Mouse (Mus musculus): ENCODE data around the gene Kif13a.
A peak's percentile ranks its signal among the peaks of the same experiment; 100 is the strongest.

The Kif13a gene

GRCm38 (mm10) chr13:46832956-46833355 is 96.7 kb downstream of the Kif13a start:
- peak; percentile 47 for DNase-seq

DNA sequence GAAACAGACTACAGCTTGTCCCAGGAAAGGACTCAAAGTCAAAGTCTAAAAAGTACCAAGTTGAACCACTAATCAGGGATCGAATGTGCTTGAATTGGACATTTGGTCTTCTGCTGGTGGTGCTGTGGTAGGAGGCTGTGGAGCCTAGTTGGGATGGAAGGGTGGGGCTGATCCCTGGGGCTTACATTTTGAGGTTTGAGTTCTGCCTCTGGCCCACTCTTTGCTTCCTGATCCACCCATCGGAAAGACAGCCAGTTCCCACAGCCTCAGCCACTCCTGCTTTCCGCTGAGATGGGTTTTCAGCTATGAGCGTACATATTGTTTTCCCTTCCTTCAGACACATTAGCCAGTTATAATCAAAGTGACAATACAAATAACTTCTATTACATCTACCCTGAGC is 106.4 kb downstream of the Kif13a start:
- DNase-seq = no peak

DNA sequence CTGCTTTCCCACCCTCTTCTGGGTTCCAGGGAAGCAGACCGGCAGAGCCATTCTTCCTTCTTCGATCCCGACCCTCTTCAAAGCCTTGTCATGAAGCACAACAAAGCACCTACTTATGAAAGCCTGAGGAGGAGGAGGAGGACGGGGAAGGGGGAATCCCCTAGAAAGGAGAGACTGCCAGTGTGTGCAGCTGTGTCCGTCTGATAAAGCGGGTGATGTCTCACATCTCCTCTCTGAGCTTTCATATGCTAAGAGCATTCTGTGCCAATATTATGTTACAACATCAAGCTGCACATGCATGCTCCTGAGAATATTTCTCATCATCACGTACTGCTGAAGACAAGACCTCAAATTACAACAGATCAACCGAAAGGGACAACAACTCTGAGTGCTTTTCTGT is 107.5 kb downstream of the Kif13a start:
- no peak for DNase-seq

- no peak for DNase-seq
These were observed 109.9 kb downstream of the Kif13a start for GRCm38 (mm10) chr13:46819729-46820223.

DNA sequence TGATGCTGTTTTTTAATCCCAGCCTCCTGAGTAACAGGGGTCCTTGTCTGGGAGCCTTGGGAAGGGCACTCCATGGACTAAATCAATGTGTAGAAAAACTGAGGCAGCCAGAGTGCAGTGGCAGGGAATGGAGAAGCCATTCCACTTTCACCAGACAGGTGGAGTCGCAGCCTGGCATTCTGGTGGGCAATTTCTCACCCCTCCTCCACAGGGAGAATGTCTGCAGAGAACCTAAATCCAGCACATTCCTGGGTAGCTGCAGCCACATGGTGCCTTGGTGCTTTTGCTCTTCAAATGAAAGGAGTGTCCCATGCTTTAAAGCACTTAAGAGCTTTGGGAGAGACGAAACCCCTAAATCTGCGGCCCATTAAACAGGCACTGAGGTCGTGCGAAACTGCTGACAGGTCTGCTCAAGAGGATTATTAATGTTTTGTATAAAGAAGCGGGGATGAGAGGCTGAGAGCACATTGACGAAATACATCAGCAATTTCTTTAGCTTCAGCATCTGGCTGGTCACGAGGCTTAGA is 110.4 kb downstream of the Kif13a start:
- no peak for DNase-seq

DNA sequence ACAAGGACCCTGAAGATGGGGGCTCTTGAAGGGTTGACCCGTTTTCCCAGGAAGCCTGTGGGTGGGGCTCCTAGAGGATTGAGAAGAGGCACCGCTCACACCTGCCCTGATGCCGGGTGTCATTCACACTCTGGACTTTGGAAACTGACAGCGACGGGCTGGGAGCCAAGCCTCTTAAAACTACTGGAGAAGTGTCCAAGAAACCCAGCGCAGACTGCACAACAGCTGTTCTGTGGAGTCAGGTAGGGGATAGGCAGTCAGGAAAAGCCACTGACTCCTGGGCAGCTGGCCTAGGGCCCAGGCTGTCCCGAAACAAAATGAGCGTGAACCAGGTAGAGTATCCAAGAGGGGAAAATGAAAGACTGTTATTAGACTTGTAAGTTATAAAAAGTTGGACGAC is 111.3 kb downstream of the Kif13a start:
- no peak for DNase-seq

- DNase-seq = no peak
These were observed 117.0 kb downstream of the Kif13a start for GRCm38 (mm10) chr13:46812648-46813184.

DNA sequence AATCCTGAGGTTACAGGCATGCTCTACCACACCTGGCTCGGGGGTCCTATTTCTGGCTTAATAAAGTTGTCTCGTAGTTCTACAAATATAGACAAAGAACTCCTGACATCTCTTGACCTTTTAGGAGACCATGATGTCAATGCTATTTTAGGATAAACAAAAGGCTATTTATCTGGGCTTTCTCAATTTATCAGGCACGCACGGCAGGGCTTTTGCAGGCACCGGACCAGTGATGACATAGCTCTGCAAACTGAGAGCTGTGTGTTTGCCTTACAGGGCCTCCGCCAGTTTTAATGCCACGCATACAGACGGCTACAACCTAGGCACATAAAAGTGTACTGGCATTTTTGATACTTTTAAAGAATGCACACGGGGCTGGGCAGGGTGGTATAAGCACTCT is 118.0 kb downstream of the Kif13a start:
- DNase-seq = no peak

DNA sequence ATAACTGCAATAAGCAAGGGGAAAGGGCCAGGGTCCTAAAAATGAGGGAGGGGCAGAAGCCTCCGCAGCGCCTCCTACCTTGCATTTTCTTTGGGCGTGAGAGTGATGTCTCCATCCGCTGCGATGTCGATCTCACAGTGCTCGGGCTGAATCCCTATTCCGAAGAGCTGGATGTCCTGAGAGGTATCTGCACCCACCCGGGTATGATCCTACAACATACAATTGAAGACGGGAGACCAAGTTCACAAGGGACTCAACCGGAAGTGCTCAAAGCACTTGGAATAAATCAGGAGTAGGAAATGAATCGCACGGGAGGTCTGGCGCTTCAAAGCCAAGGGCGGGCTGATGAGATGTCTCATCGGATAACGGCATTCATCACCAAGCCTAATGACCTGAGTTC is 119.1 kb downstream of the Kif13a start:
- no peak for DNase-seq

GRCm38 (mm10) chr13:46810098-46810497 is 119.6 kb downstream of the Kif13a start:
- DNase-seq = peak; percentile 46

GRCm38 (mm10) chr13:46807901-46808300 is 121.8 kb downstream of the Kif13a start:
- no peak for DNase-seq

DNA sequence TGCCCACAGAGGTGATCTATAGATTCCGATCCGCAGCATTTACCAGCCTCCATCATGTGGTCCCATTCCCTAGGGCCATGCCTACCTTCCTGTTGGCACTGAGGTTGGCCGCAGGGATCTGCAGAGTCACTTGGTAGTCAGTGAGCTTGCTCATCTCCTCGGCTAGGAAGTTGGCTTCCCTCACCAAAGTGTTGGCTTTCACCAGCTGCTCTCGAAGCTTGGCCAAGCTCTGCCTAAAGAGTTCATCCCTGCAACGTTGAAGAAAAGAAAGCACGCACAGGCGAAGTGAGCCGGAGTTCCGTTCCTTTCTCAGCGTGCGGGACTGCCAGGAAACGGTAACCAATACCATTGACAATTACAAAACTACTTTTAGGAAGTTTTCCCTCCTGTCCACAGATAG is 128.5 kb downstream of the Kif13a start:
- DNase-seq = no peak

DNA sequence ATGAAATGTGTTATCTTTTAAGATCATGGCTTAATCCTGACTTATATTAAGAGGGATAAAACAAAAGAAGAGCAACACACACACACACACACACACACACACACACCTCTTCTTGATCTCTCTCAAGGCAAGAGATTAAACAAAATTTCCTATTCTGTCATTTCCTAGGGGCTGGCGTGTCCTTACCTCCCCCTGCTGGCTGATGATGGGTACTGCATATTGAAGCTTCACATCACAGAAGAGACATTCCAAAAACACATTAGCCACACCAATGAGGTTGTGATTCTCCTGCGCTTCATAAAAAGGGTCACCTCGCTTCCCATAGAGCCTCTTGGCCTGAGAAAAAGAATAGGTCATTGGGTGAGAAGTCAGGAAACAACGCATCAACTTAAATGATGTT is 131.5 kb downstream of the Kif13a start:
- DNase-seq = peak; percentile 32

- DNase-seq = no peak
These were observed 133.3 kb downstream of the Kif13a start for GRCm38 (mm10) chr13:46796381-46796780.

- DNase-seq = peak; percentile 33
These were observed 135.8 kb downstream of the Kif13a start for GRCm38 (mm10) chr13:46793824-46794223.

- no peak for DNase-seq
These were observed 141.2 kb downstream of the Kif13a start for GRCm38 (mm10) chr13:46788452-46788851.

- DNase-seq = no peak
These were observed 142.8 kb downstream of the Kif13a start for GRCm38 (mm10) chr13:46786836-46787235.

- no peak for DNase-seq
These were observed 143.6 kb downstream of the Kif13a start for GRCm38 (mm10) chr13:46786064-46786561.

GRCm38 (mm10) chr13:46780379-46780778 is 149.3 kb downstream of the Kif13a start:
- peak; percentile 24 for DNase-seq

DNA sequence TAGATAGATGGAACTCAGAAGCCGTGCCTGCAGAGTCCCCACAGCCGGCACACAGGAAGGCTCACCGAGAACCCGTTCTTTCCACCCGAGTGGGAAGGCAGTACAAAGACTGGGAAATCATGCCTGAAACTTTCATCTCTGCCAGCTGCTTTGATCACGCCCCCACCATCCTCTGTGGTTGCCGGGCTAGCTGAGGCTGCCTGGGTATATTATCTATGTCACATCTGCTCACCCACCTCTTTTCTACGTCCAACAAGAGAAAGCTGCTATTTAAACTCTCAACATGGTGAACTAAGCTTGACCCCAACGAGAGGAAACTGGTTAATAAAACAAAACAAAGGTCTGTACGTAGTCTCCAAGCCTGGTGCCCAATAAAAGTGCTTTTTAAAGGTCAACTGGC is 149.8 kb downstream of the Kif13a start:
- DNase-seq = no peak

GRCm38 (mm10) chr13:46777461-46777860 is 152.2 kb downstream of the Kif13a start:
- no peak for DNase-seq

- DNase-seq = no peak
These were observed 152.9 kb downstream of the Kif13a start for GRCm38 (mm10) chr13:46776636-46777305.

- DNase-seq = no peak
These were observed 154.7 kb downstream of the Kif13a start for GRCm38 (mm10) chr13:46774998-46775397.

DNA sequence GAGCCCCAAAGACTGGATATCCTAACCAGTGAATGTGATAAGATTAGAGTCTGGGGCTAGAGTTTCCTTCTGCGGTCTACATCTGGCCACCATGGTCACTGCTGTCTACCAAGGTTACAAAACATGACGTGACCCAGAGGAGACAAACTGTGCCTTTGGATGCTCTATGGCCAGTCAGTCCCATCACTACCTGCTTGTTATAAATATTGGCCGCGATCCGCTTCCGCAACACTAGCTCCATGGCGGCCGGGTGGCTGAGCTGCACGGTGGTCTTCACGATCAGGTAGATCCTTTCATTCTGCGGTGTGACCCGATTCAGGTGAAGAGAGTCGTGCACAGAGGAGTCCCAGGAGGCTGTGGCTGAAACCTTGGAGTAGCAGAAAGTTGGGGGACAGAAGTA is 157.1 kb downstream of the Kif13a start:
- no peak for DNase-seq
